Comparison of ENCODE assay signal across 22 mouse cellular contexts in the genomic region with DNA sequence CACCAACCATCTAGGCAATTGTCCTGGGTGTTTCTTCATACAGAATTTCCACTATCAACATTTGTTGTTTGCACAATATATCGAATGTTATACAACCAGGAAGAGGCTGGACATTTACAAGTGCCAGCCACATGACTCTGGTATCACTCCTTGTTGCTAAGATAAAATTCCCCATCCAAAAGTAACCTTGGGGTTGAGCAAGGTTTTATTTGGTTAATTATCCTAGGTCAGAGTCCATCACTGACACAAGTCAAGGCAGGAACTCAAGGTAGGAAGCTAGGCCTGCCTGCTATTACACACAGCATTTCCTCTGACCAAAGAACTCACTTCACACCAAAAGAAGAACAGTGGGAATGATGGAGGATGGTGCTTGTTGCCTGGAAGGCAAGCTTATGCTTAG.
DNase-seq lines count a peak whose midpoint lies in the region; ATAC-seq and TF ChIP-seq lines count a peak whose summit lies in the region.
"Had no signal": no experiment of that assay in that cellular context is flagged by ENCODE, and none has a peak within 500 bp of the region (broad histone marks: within the 10 kb centered on the region; RNA-seq: fewer than 3 reads in every experiment).

No protein-coding gene starts in this region.

- no peaks in the 10 kb centered on the region for H3K36me3 ChIP-seq in liver, adult 2 months (ENCODE audit: control insufficient read depth, insufficient read depth, low read length)
- H3K36me3 ChIP-seq in liver, embryonic 11.5 days (ENCODE audit: control insufficient read depth, insufficient read depth, low read length): no peaks in the 10 kb centered on the region
- no peaks in the 10 kb centered on the region for H3K36me3 ChIP-seq in intestine, embryonic 16.5 days (ENCODE audit: control insufficient read depth, insufficient read depth, low read length)
- H3K36me3 ChIP-seq: embryonic facial prominence, embryonic 13.5 days; embryonic facial prominence, embryonic 15.5 days; forebrain, embryonic 10.5 days; forebrain, embryonic 12.5 days had no signal

- no peak overlapping the region for H3K9ac ChIP-seq in liver, adult 2 months (ENCODE audit: low read depth, low read length)
- no peak overlapping the region for H3K9ac ChIP-seq in liver, embryonic 11.5 days (ENCODE audit: low read depth, low read length)
- no peak overlapping the region for H3K9ac ChIP-seq in intestine, embryonic 16.5 days (ENCODE audit: low read depth, low read length)
- H3K9ac ChIP-seq: embryonic facial prominence, embryonic 13.5 days; embryonic facial prominence, embryonic 15.5 days; forebrain, embryonic 12.5 days had no signal

- H3K4me2 ChIP-seq in liver, embryonic 11.5 days: no peak overlapping the region
- no peak overlapping the region for H3K4me2 ChIP-seq in intestine, embryonic 16.5 days (ENCODE audit: low read depth, low read length)
- H3K4me2 ChIP-seq: embryonic facial prominence, embryonic 13.5 days; embryonic facial prominence, embryonic 15.5 days; forebrain, embryonic 12.5 days had no signal

- no peak overlapping the region for H3K27ac ChIP-seq in liver, adult 2 months (replicated peaks; ENCODE audit: insufficient read depth, low read depth, low read length)
- H3K27ac ChIP-seq in liver, embryonic 11.5 days (ENCODE audit: low read depth, low read length): no peak overlapping the region
- no peak overlapping the region for H3K27ac ChIP-seq in intestine, embryonic 16.5 days (ENCODE audit: low read length)
- H3K27ac ChIP-seq: embryonic facial prominence, embryonic 13.5 days; embryonic facial prominence, embryonic 15.5 days; forebrain, embryonic 10.5 days; forebrain, embryonic 12.5 days had no signal

- no peak for ATAC-seq in liver, embryonic 11.5 days (replicated peaks; ENCODE audit: low FRiP score)
- ATAC-seq in intestine, embryonic 16.5 days: peak; percentile 96
- ATAC-seq: forebrain, embryonic 14.5 days; forebrain, embryonic 16.5 days had no signal

- TF ChIP-seq CTCF in liver, adult 2 months (IDR thresholded peaks at IDR 0.05; ENCODE audit: low read depth, low read length): no peak

- TF ChIP-seq POLR2A in liver, adult 2 months (IDR thresholded peaks at IDR 0.05; ENCODE audit: extremely low read depth, insufficient read depth, low read length): no peak

- H3K4me3 ChIP-seq in liver, adult 2 months (ENCODE audit: insufficient read depth, low read depth, low read length): no peak overlapping the region
- H3K4me3 ChIP-seq in liver, embryonic 11.5 days (ENCODE audit: low read depth, low read length): no peak overlapping the region
- H3K4me3 ChIP-seq in intestine, embryonic 16.5 days (ENCODE audit: low read length): no peak overlapping the region
- H3K4me3 ChIP-seq: embryonic facial prominence, embryonic 13.5 days; embryonic facial prominence, embryonic 15.5 days; erythroblast, embryonic 14.5 days; forebrain, embryonic 10.5 days; forebrain, embryonic 12.5 days had no signal

- 27% methylated on average over 1 of the region's 1 CpGs for WGBS in liver, adult 2 months
- 74% methylated on average over 1 of the region's 1 CpGs for WGBS in liver, embryonic 11.5 days
- WGBS in intestine, embryonic 16.5 days: 61% methylated on average over 1 of the region's 1 CpGs

- no peaks in the 10 kb centered on the region for H3K9me3 ChIP-seq in liver, embryonic 11.5 days (ENCODE audit: control insufficient read depth, low read length)
- H3K9me3 ChIP-seq in intestine, embryonic 16.5 days (ENCODE audit: control insufficient read depth, low read length): no peaks in the 10 kb centered on the region
- H3K9me3 ChIP-seq: embryonic facial prominence, embryonic 13.5 days; embryonic facial prominence, embryonic 15.5 days; forebrain, embryonic 10.5 days; forebrain, embryonic 12.5 days had no signal

- DNase-seq in liver, adult 2 months (ENCODE audit: extremely low read depth, low read depth, low spot score): peak; percentile 51
- no peak for DNase-seq in liver, embryonic 11.5 days (ENCODE audit: low spot score)
- DNase-seq in thymus, postnatal 4 days: no peak
- no peak for DNase-seq in layer of hippocampus, adult 9-10 months (ENCODE audit: low spot score)
- DNase-seq: adrenal gland, adult 2 months; adrenal gland, postnatal 10 days; adrenal gland, postnatal 25 days; cerebellum, adult 11 months; cerebellum, adult 18-20 months; cerebellum, adult 8-10 months; cerebellum, adult 9-11 months; cerebellum, postnatal 14 days; cerebellum, postnatal 36 days; embryo, embryonic 11 days had no signal

- peaks cover 2% of the 10 kb centered on the region; the same call in 1 of the 2 replicates for H3K4me1 ChIP-seq in liver, adult 2 months (ENCODE audit: control insufficient read depth, insufficient read depth, low read length)
- no peaks in the 10 kb centered on the region for H3K4me1 ChIP-seq in liver, embryonic 11.5 days (replicated peaks; ENCODE audit: control insufficient read depth, insufficient read depth, low read length)
- H3K4me1 ChIP-seq in intestine, embryonic 16.5 days (ENCODE audit: control insufficient read depth, insufficient read depth, low read length): no peaks in the 10 kb centered on the region
- H3K4me1 ChIP-seq: embryonic facial prominence, embryonic 13.5 days; embryonic facial prominence, embryonic 15.5 days had no signal

- H3K79me2 ChIP-seq in liver, adult 2 months (ENCODE audit: control insufficient read depth, insufficient read depth, low read length): no peaks in the 10 kb centered on the region

- no peaks in the 10 kb centered on the region for H3K27me3 ChIP-seq in liver, adult 2 months (ENCODE audit: control insufficient read depth, insufficient read depth, low read length)
- no peaks in the 10 kb centered on the region for H3K27me3 ChIP-seq in liver, embryonic 11.5 days (replicated peaks; ENCODE audit: control insufficient read depth, insufficient read depth, low read length)
- H3K27me3 ChIP-seq in intestine, embryonic 16.5 days (replicated peaks; ENCODE audit: control insufficient read depth, insufficient read depth, low read length): no peaks in the 10 kb centered on the region
- H3K27me3 ChIP-seq: embryonic facial prominence, embryonic 13.5 days; embryonic facial prominence, embryonic 15.5 days; forebrain, embryonic 12.5 days had no signal
